Mouse (Mus musculus) neutrophil, adult 5-6 weeks (primary cell): ENCODE data around the gene Nrxn2. TPM values are rescaled to one million over a fixed set of nuclear protein-coding genes. Genes with fewer than 3 reads are reported as not detected.

Experiments used
- ATAC-seq: fragments of 151-379, 151-347 bp; 2 replicates; pipeline ENCODE4 v1.8.0; 2017; ENCODE audit warnings: mild to moderate bottlenecking, moderate TSS enrichment; ENCODE audit not compliant: insufficient number of reproducible peaks, poor library complexity, low FRiP score, severe bottlenecking; ENCODE audit errors: extremely low read depth
- total RNA-seq: library from RNA; stranded (forward); fragments of 200-1000 nt; gene quantifications from 2 replicates; pipeline ENCODE4 v1.2.3, GENCODE M21; 2017

Gene Nrxn2
- total RNA-seq, 1 experiment from 2014 or later, result 0.70 TPM

GRCm38 (mm10) chr19:6545481-6545880, 127.0 kb downstream of the Nrxn2 start:
- no peak for ATAC-seq

- no peak for ATAC-seq
Measured at GRCm38 (mm10) chr19:6546096-6546495, 127.6 kb downstream of the Nrxn2 start.

GRCm38 (mm10) chr19:6547801-6548200, 129.3 kb downstream of the Nrxn2 start:
- no peak for ATAC-seq

- ATAC-seq, result no peak
Measured at GRCm38 (mm10) chr19:6548431-6549410, 130.2 kb downstream of the Nrxn2 start.

- ATAC-seq, result no peak
Measured at GRCm38 (mm10) chr19:6549566-6549965, 131.0 kb downstream of the Nrxn2 start.

GRCm38 (mm10) chr19:6551215-6551614, 132.7 kb downstream of the Nrxn2 start:
- no peak for ATAC-seq

- peak; percentile 57; the same call in 1 of the 2 replicates for ATAC-seq
Measured at GRCm38 (mm10) chr19:6552302-6553028, 133.9 kb downstream of the Nrxn2 start.

- no peak for ATAC-seq
Measured at GRCm38 (mm10) chr19:6553174-6553573, 134.6 kb downstream of the Nrxn2 start.

- no peak for ATAC-seq
Measured at GRCm38 (mm10) chr19:6553819-6554582, 135.5 kb downstream of the Nrxn2 start.

- no peak for ATAC-seq
Measured at GRCm38 (mm10) chr19:6559576-6559975, 141.0 kb downstream of the Nrxn2 start.

- no peak for ATAC-seq
Measured at GRCm38 (mm10) chr19:6560246-6560815, 141.8 kb downstream of the Nrxn2 start.

GRCm38 (mm10) chr19:6565136-6565535, 146.6 kb downstream of the Nrxn2 start:
- ATAC-seq, result no peak

GRCm38 (mm10) chr19:6566450-6566849, 147.9 kb downstream of the Nrxn2 start:
- ATAC-seq, result no peak

- no peak for ATAC-seq
Measured at GRCm38 (mm10) chr19:6569021-6569420, 150.5 kb downstream of the Nrxn2 start.

GRCm38 (mm10) chr19:6569561-6569960, 151.0 kb downstream of the Nrxn2 start:
- ATAC-seq, result no peak

- ATAC-seq, result no peak
Measured at GRCm38 (mm10) chr19:6571476-6571875, 152.9 kb downstream of the Nrxn2 start.

GRCm38 (mm10) chr19:6572001-6572400, 153.5 kb downstream of the Nrxn2 start:
- ATAC-seq, result no peak
